Comparison of ENCODE assay signal across 31 mouse cellular contexts in genomic region chr10:95468894-95469293, GRCm38 (mm10).
"Had no signal": no experiment of that assay in that cellular context is flagged by ENCODE, and none has a peak within 500 bp of the region (broad histone marks: within the 10 kb centered on the region; RNA-seq: fewer than 3 reads in every experiment).

No protein-coding gene starts in this region.

- DNase-seq: left cerebral cortex, postnatal 4 days; liver; liver, embryonic 13.5 days; liver, postnatal 0 days; lung, adult 18-20 months; lung, adult 2 months; lung, embryonic 14.5 days; lung, postnatal 10 days; lung, postnatal 14 days; lung, postnatal 36 days; lung, postnatal 4 days; midbrain, embryonic 14.5 days had no signal

- H3K27me3 ChIP-seq: limb, embryonic 12.5 days; limb, embryonic 13.5 days; limb, embryonic 15.5 days; liver, embryonic 12.5 days; liver, embryonic 13.5 days; liver, embryonic 15.5 days; lung, embryonic 15.5 days; midbrain, embryonic 12.5 days; midbrain, embryonic 13.5 days; midbrain, embryonic 15.5 days; neural tube, embryonic 12.5 days; neural tube, embryonic 13.5 days had no signal

- H3K36me3 ChIP-seq: limb, embryonic 10.5 days; limb, embryonic 12.5 days; limb, embryonic 13.5 days; limb, embryonic 15.5 days; liver, embryonic 12.5 days; liver, embryonic 13.5 days; liver, embryonic 15.5 days; lung, embryonic 15.5 days; midbrain, embryonic 10.5 days; midbrain, embryonic 12.5 days; midbrain, embryonic 13.5 days; midbrain, embryonic 15.5 days; neural tube, embryonic 12.5 days; neural tube, embryonic 13.5 days had no signal

- H3K9me3 ChIP-seq: limb, embryonic 10.5 days; limb, embryonic 12.5 days; limb, embryonic 13.5 days; limb, embryonic 15.5 days; liver, embryonic 12.5 days; liver, embryonic 13.5 days; liver, embryonic 15.5 days; lung, embryonic 15.5 days; megakaryocyte, embryonic 14.5 days; midbrain, embryonic 10.5 days; midbrain, embryonic 12.5 days; midbrain, embryonic 13.5 days; midbrain, embryonic 15.5 days; neural tube, embryonic 12.5 days; neural tube, embryonic 13.5 days had no signal

- H3K4me3 ChIP-seq: limb, embryonic 10.5 days; limb, embryonic 12.5 days; limb, embryonic 13.5 days; limb, embryonic 15.5 days; liver, embryonic 12.5 days; liver, embryonic 13.5 days; liver, embryonic 15.5 days; lung, embryonic 15.5 days; megakaryocyte, embryonic 14.5 days; midbrain, embryonic 10.5 days; midbrain, embryonic 12.5 days; midbrain, embryonic 13.5 days; midbrain, embryonic 15.5 days; neural tube, embryonic 12.5 days; neural tube, embryonic 13.5 days had no signal

- H3K4me2 ChIP-seq: limb, embryonic 12.5 days; limb, embryonic 13.5 days; limb, embryonic 15.5 days; liver, embryonic 12.5 days; liver, embryonic 13.5 days; liver, embryonic 15.5 days; lung, embryonic 14.5 days; lung, embryonic 15.5 days; midbrain, embryonic 11.5 days; midbrain, embryonic 12.5 days; midbrain, embryonic 13.5 days; midbrain, embryonic 15.5 days; neural tube, embryonic 12.5 days; neural tube, embryonic 13.5 days had no signal

- H3K27ac ChIP-seq: limb, embryonic 10.5 days; limb, embryonic 12.5 days; limb, embryonic 13.5 days; limb, embryonic 15.5 days; liver, embryonic 12.5 days; liver, embryonic 13.5 days; liver, embryonic 14.5 days; liver, embryonic 15.5 days; lung, embryonic 15.5 days; macrophage; midbrain, embryonic 10.5 days; midbrain, embryonic 12.5 days; midbrain, embryonic 13.5 days; midbrain, embryonic 15.5 days; neural tube, embryonic 12.5 days; neural tube, embryonic 13.5 days had no signal

- H3K9ac ChIP-seq: limb, embryonic 12.5 days; limb, embryonic 13.5 days; limb, embryonic 15.5 days; liver, embryonic 12.5 days; liver, embryonic 13.5 days; liver, embryonic 14.5 days; liver, embryonic 15.5 days; liver, postnatal 0 days; lung, embryonic 14.5 days; lung, embryonic 15.5 days; midbrain, embryonic 12.5 days; midbrain, embryonic 13.5 days; midbrain, embryonic 15.5 days; neural tube, embryonic 12.5 days; neural tube, embryonic 13.5 days had no signal

- H3K4me1 ChIP-seq: limb, embryonic 12.5 days; limb, embryonic 13.5 days; limb, embryonic 15.5 days; liver, embryonic 12.5 days; liver, embryonic 13.5 days; liver, embryonic 15.5 days; megakaryocyte, embryonic 14.5 days; neural tube, embryonic 12.5 days; neural tube, embryonic 13.5 days had no signal

- ATAC-seq: liver, embryonic 12.5 days; liver, postnatal 0 days; lung, postnatal 0 days; midbrain, embryonic 13.5 days; midbrain, embryonic 15.5 days; midbrain, embryonic 16.5 days had no signal
